ENCODE assay signal across 8 mouse cellular contexts in genomic region chr2:119046649-119047611, GRCm38 (mm10). TPM values are rescaled to one million over a fixed set of nuclear protein-coding genes. Genes with fewer than 3 reads are reported as not detected.
DNase-seq lines count a peak whose midpoint lies in the region; ATAC-seq and TF ChIP-seq lines count a peak whose summit lies in the region.

Gene Knl1 (plus strand): TSS chr2:119047119.

- peak; percentile 45; the same call in 1 of the 2 replicates for TF ChIP-seq POLR2A in limb, embryonic 14.5 days (IDR thresholded peaks at IDR 0.05; ENCODE audit: borderline replicate concordance, extremely low read depth, insufficient read depth, insufficient read length)

- TF ChIP-seq CTCF in midbrain, postnatal 0 days (IDR thresholded peaks at IDR 0.05): no peak

- peak within 1 kb of the TSS; percentile 81 for H3K9ac ChIP-seq in embryonic facial prominence, embryonic 14.5 days (ENCODE audit: low read depth, low read length)
- peak within 1 kb of the TSS; percentile 74 for H3K9ac ChIP-seq in limb, embryonic 14.5 days (ENCODE audit: low read depth, low read length, severe bottlenecking)
- peak within 1 kb of the TSS; percentile 20; the same call in 1 of the 2 replicates for H3K9ac ChIP-seq in midbrain, postnatal 0 days (replicated peaks; ENCODE audit: low read length, poor library complexity, severe bottlenecking)

- H3K4me1 ChIP-seq in embryonic facial prominence, embryonic 14.5 days (ENCODE audit: control insufficient read depth, insufficient read depth, low read length): peaks cover 7% of the 10 kb centered on the region
- no peaks in the 10 kb centered on the region; the same call in 1 of the 2 replicates for H3K4me1 ChIP-seq in limb, embryonic 14.5 days (ENCODE audit: control insufficient read depth, insufficient read depth, low read length)
- H3K4me1 ChIP-seq in midbrain, postnatal 0 days (ENCODE audit: insufficient read depth, low read length): no peaks in the 10 kb centered on the region

- no peaks in the 10 kb centered on the region for H3K9me3 ChIP-seq in embryonic facial prominence, embryonic 14.5 days (ENCODE audit: control insufficient read depth, low read length)
- H3K9me3 ChIP-seq in limb, embryonic 14.5 days (ENCODE audit: control insufficient read depth, low read length): no peaks in the 10 kb centered on the region
- H3K9me3 ChIP-seq in midbrain, postnatal 0 days (ENCODE audit: low read length): no peaks in the 10 kb centered on the region

- H3K4me2 ChIP-seq in embryonic facial prominence, embryonic 14.5 days (ENCODE audit: low read depth, low read length): peak within 1 kb of the TSS; percentile 56
- H3K4me2 ChIP-seq in limb, embryonic 14.5 days (replicated peaks; ENCODE audit: low read depth, low read length, severe bottlenecking): peak within 1 kb of the TSS; percentile 60
- peak within 1 kb of the TSS; percentile 77 for H3K4me2 ChIP-seq in midbrain, postnatal 0 days (ENCODE audit: low read depth, low read length, poor library complexity, severe bottlenecking)

- peak; percentile 95 for ATAC-seq in embryonic facial prominence, embryonic 14.5 days (ENCODE audit: low read depth)
- peak; percentile 95 for ATAC-seq in limb, embryonic 14.5 days (ENCODE audit: low FRiP score, low read depth)
- ATAC-seq in midbrain, postnatal 0 days (ENCODE audit: low FRiP score): peak; percentile 96

- H3K27ac ChIP-seq in embryonic facial prominence, embryonic 14.5 days (replicated peaks; ENCODE audit: low read depth, low read length): peak within 1 kb of the TSS; percentile 91
- H3K27ac ChIP-seq in limb, embryonic 14.5 days (replicated peaks; ENCODE audit: low read depth, low read length): peak within 1 kb of the TSS; percentile 93
- peak within 1 kb of the TSS; percentile 55 for H3K27ac ChIP-seq in midbrain, postnatal 0 days (ENCODE audit: low read depth, low read length)

- DNase-seq in 3T3-L1 (ENCODE audit: low read depth, low spot score): peak; percentile 97
- DNase-seq in adrenal gland, postnatal 4 days (ENCODE audit: low spot score in 2 of 2): peak; percentile 93 to 94
- DNase-seq in embryonic facial prominence, embryonic 14.5 days (ENCODE audit: low spot score): peak; percentile 95
- DNase-seq in heart, adult 8-10 months (ENCODE audit: low spot score): peak; percentile 96
- peak; percentile 98 for DNase-seq in kidney, adult 9 months
- peak; percentile 96 for DNase-seq in limb, embryonic 14.5 days (ENCODE audit: low spot score)
- DNase-seq in midbrain, postnatal 0 days (ENCODE audit: low spot score): peak; percentile 96
- peak; percentile 95 to 97 for DNase-seq in spleen, postnatal 14 days (ENCODE audit: low spot score in 2 of 2)

- under 1% methylated on average over 52 of the region's 77 CpGs for WGBS in embryonic facial prominence, embryonic 14.5 days
- under 1% methylated on average over 64 of the region's 77 CpGs for WGBS in limb, embryonic 14.5 days
- under 1% methylated on average over 77 of the region's 77 CpGs for WGBS in midbrain, postnatal 0 days

- no peaks in the 10 kb centered on the region for H3K36me3 ChIP-seq in embryonic facial prominence, embryonic 14.5 days (ENCODE audit: control insufficient read depth, insufficient read depth, low read length)
- no peaks in the 10 kb centered on the region for H3K36me3 ChIP-seq in limb, embryonic 14.5 days (ENCODE audit: control insufficient read depth, insufficient read depth, low read length)
- no peaks in the 10 kb centered on the region for H3K36me3 ChIP-seq in midbrain, postnatal 0 days (ENCODE audit: insufficient read depth, low read length)

- no peaks in the 10 kb centered on the region for H3K27me3 ChIP-seq in embryonic facial prominence, embryonic 14.5 days (replicated peaks; ENCODE audit: control insufficient read depth, insufficient read depth, low read length)
- no peaks in the 10 kb centered on the region for H3K27me3 ChIP-seq in limb, embryonic 14.5 days (ENCODE audit: control insufficient read depth, insufficient read depth, low read length)
- no peaks in the 10 kb centered on the region for H3K27me3 ChIP-seq in midbrain, postnatal 0 days (ENCODE audit: insufficient read depth, low read length)

- H3K4me3 ChIP-seq in embryonic facial prominence, embryonic 14.5 days (ENCODE audit: low read depth, low read length): peak within 1 kb of the TSS; percentile 86
- peak within 1 kb of the TSS; percentile 87 for H3K4me3 ChIP-seq in limb, embryonic 14.5 days (replicated peaks; ENCODE audit: low read length)
- H3K4me3 ChIP-seq in midbrain, postnatal 0 days (ENCODE audit: low read depth, low read length): peak within 1 kb of the TSS; percentile 88

RNA-seq across cellular contexts. Expression of gene Knl1, which starts in this region (rescaled TPM):
- 10 to 100 TPM; 11.6 to 13.5 TPM for total RNA-seq in adrenal gland, postnatal 4 days (2021)
- polyA plus RNA-seq in embryonic facial prominence, embryonic 14.5 days (2014; fragmentation: Nextera tagmentation; extraction: Ambion mirVana): 31.7 and 36.0 TPM in 2 replicates
- under 1 TPM; 0.12 to 0.92 (median 0.24) TPM for total RNA-seq in heart, adult 8-10 months (2022)
- polyA plus RNA-seq in limb, embryonic 14.5 days (2012; rRNA removed): 3.6 and 5.5 TPM in 2 replicates
- 34.5 and 37.1 TPM in 2 replicates for polyA plus RNA-seq in limb, embryonic 14.5 days (2014; fragmentation: Nextera tagmentation; extraction: Ambion mirVana)
- total RNA-seq in midbrain, postnatal 0 days (2014; rRNA removed): 1.5 and 2.3 TPM in 2 replicates
- polyA plus RNA-seq in midbrain, postnatal 0 days (2015; fragmentation: Nextera tagmentation; extraction: Ambion mirVana): 1.9 and 3.7 TPM in 2 replicates

Comparison
In these comparisons a context has a peak if more than half of its experiments do, and no peak if none do; other contexts are left out.
1. Peak in every context shown above with its lines: DNase-seq, ATAC-seq, H3K4me3 ChIP-seq and H3K27ac ChIP-seq.
2. Peak in DNase-seq in heart, adult 8-10 months; RNA of the gene not detected or under 1 TPM.
3. H3K9ac ChIP-seq: peak in every context shown above with its lines; median percentile 81 in embryonic facial prominence, embryonic 14.5 days; 74 in limb, embryonic 14.5 days; 20 in midbrain, postnatal 0 days.